Mouse (Mus musculus) CH12.LX (cell line): ENCODE results near the gene Il9. TPM values are rescaled to one million over a fixed set of nuclear protein-coding genes. Genes with fewer than 3 reads are reported as not detected.

ENCODE experiments used
- DNase-seq: peaks from one replicate; pipeline ENCODE4 v3.0.0-alpha.2; 2013; ENCODE audit errors: extremely low read depth
- H3K27ac ChIP-seq: 2 replicates; pipeline ENCODE4 v1.5.1; 2012; ENCODE audit warnings: low read depth, mild to moderate bottlenecking, control low read depth, moderate library complexity; ENCODE audit not compliant: insufficient read depth
- H3K27me3 ChIP-seq: replicated peaks from 2 replicates; pipeline ENCODE3; 2012; ENCODE audit warnings: inconsistent platforms
- H3K36me3 ChIP-seq, 2 experiments: replicated peaks in 1 of 2; 2 replicates each; pipeline versions ENCODE3 to v1.6.1; 2012; ENCODE audit warnings: inconsistent platforms in 1 of 2, low read length in 1 of 2, mild to moderate bottlenecking in 1 of 2, mixed read lengths in 1 of 2, moderate library complexity in 1 of 2; ENCODE audit not compliant: control insufficient read depth in 1 of 2, insufficient read depth in 1 of 2
- H3K4me1 ChIP-seq, 2 experiments: 2 replicates each; pipeline ENCODE4 v1.6.1; 2012; ENCODE audit warnings: inconsistent platforms in 1 of 2, moderate library complexity in 1 of 2; ENCODE audit not compliant: insufficient read depth in 2 of 2, control insufficient read depth in 1 of 2
- H3K4me2 ChIP-seq: 2 replicates; pipeline ENCODE4 v1.6.1; 2012; ENCODE audit warnings: low read depth, mild to moderate bottlenecking, control low read depth; ENCODE audit not compliant: poor library complexity, insufficient read depth, severe bottlenecking
- H3K4me3 ChIP-seq, 3 experiments: fragments of 150-350 bp in 1 of 3; sonication (generic) in 1 of 3; replicated peaks in 1 of 3; 2 replicates each; pipeline versions ENCODE3 to v1.5.1; 2011 to 2012; ENCODE audit warnings: low read depth in 2 of 3, low read length in 2 of 3, mild to moderate bottlenecking in 2 of 3, moderate library complexity in 2 of 3, control low read depth in 1 of 3, improper control_type of control experiment in 1 of 3, inconsistent platforms in 1 of 3, mixed read lengths in 1 of 3; ENCODE audit not compliant: poor library complexity in 1 of 3
- H3K79me2 ChIP-seq: replicated peaks from 2 replicates; pipeline ENCODE4 v1.6.1; 2012; ENCODE audit warnings: mild to moderate bottlenecking, moderate library complexity; ENCODE audit not compliant: control insufficient read depth, poor library complexity, insufficient read depth, severe bottlenecking; ENCODE audit errors: extremely low read depth
- H3K9ac ChIP-seq: 2 replicates; pipeline ENCODE4 v1.6.1; 2012; ENCODE audit warnings: low read depth, mild to moderate bottlenecking, control low read depth, moderate library complexity; ENCODE audit not compliant: insufficient read depth
- H3K9me3 ChIP-seq: replicated peaks from 2 replicates; pipeline ENCODE3; 2012; ENCODE audit warnings: low read length, inconsistent platforms, mixed read lengths
- BHLHE40 ChIP-seq: IDR thresholded peaks from 2 replicates; pipeline ENCODE4 v1.6.1; 2011; ENCODE audit warnings: mild to moderate bottlenecking, low read depth, low read length, improper control_type of control experiment
- CHD1 ChIP-seq: IDR thresholded peaks from 2 replicates; pipeline ENCODE4 v1.6.1; 2012; ENCODE audit warnings: low read depth, low read length, improper control_type of control experiment, inconsistent platforms
- CHD2 ChIP-seq: IDR thresholded peaks from 2 replicates; pipeline ENCODE4 v1.6.1; 2011; ENCODE audit warnings: low read length, improper control_type of control experiment
- CTCF ChIP-seq, 2 experiments: IDR thresholded peaks in 1 of 2; conservative IDR thresholded peaks in 1 of 2; 2 replicates each; pipeline ENCODE4 v1.5.1; 2011 to 2012; ENCODE audit warnings: low read depth in 2 of 2, low read length in 2 of 2, improper control_type of control experiment in 1 of 2, inconsistent platforms in 1 of 2, mild to moderate bottlenecking in 1 of 2, moderate library complexity in 1 of 2
- ELF1 ChIP-seq: IDR thresholded peaks from 2 replicates; pipeline ENCODE4 v1.6.1; 2014; ENCODE audit warnings: low read depth, mild to moderate bottlenecking, inconsistent platforms, low read length, improper control_type of control experiment
- EP300 ChIP-seq: IDR thresholded peaks from 2 replicates; pipeline ENCODE4 v1.6.1; 2011; ENCODE audit warnings: low read length, improper control_type of control experiment
- JUND ChIP-seq: conservative IDR thresholded peaks from 2 replicates; pipeline ENCODE4 v1.6.1; 2011; ENCODE audit warnings: low read depth, low read length, improper control_type of control experiment
- KAT2A ChIP-seq: IDR thresholded peaks from 2 replicates; pipeline ENCODE4 v1.6.1; 2012; ENCODE audit warnings: low read length, improper control_type of control experiment, inconsistent platforms; ENCODE audit not compliant: insufficient replicate concordance
- MAFK ChIP-seq: IDR thresholded peaks from 2 replicates; pipeline ENCODE4 v1.6.1; 2011; ENCODE audit warnings: low read length, improper control_type of control experiment; ENCODE audit not compliant: insufficient replicate concordance
- MAX ChIP-seq: IDR thresholded peaks from 2 replicates; pipeline ENCODE4 v1.6.1; 2011; ENCODE audit warnings: low read length, improper control_type of control experiment
- MYC ChIP-seq: IDR thresholded peaks from 2 replicates; pipeline ENCODE4 v1.6.1; 2011; ENCODE audit warnings: low read depth, mild to moderate bottlenecking, improper control_type of control experiment, low read length
- NELFE ChIP-seq: IDR thresholded peaks from 2 replicates; pipeline ENCODE4 v1.6.1; 2011; ENCODE audit warnings: low read depth, low read length, improper control_type of control experiment
- POLR2AphosphoS2 ChIP-seq: IDR thresholded peaks from 2 replicates; pipeline ENCODE4 v1.6.1; 2011; ENCODE audit warnings: low read depth, low read length, improper control_type of control experiment
- RAD21 ChIP-seq: IDR thresholded peaks from 2 replicates; pipeline ENCODE4 v1.6.1; 2011; ENCODE audit warnings: low read depth, mild to moderate bottlenecking, low read length, improper control_type of control experiment, moderate library complexity
- RCOR1 ChIP-seq: conservative IDR thresholded peaks from 2 replicates; pipeline ENCODE4 v1.6.1; 2012; ENCODE audit warnings: low read depth, mild to moderate bottlenecking, inconsistent platforms, low read length, improper control_type of control experiment
- SIN3A ChIP-seq: IDR thresholded peaks from 2 replicates; pipeline ENCODE4 v1.6.1; 2012; ENCODE audit warnings: low read length, improper control_type of control experiment, inconsistent platforms
- SMC3 ChIP-seq: IDR thresholded peaks from 2 replicates; pipeline ENCODE4 v1.6.1; 2011; ENCODE audit warnings: low read depth, low read length, improper control_type of control experiment
- TBP ChIP-seq: conservative IDR thresholded peaks from 2 replicates; pipeline ENCODE4 v1.6.1; 2011; ENCODE audit warnings: low read depth, low read length, improper control_type of control experiment
- UBTF ChIP-seq: IDR thresholded peaks from 2 replicates; pipeline ENCODE4 v1.6.1; 2012; ENCODE audit warnings: low read depth, mild to moderate bottlenecking, inconsistent platforms, low read length, improper control_type of control experiment, moderate library complexity
- USF2 ChIP-seq: conservative IDR thresholded peaks from 2 replicates; pipeline ENCODE4 v1.6.1; 2011; ENCODE audit warnings: low read depth, low read length, improper control_type of control experiment
- ZC3H11A ChIP-seq: IDR thresholded peaks from 2 replicates; pipeline ENCODE4 v1.6.1; 2012; ENCODE audit warnings: low read depth, mild to moderate bottlenecking, inconsistent platforms, low read length, improper control_type of control experiment
- dilution Hi-C: fragments of 300-500 bp; cut with MboI; formaldehyde crosslinking; loops from 2 replicates; pipeline ENCODE4 v1.14.3; 2020; ENCODE audit warnings: low sequenced_read_pairs; ENCODE audit not compliant: extremely low pct_unique_long_range_greater_than_20kb, extremely low pct_ligation_motif_present
- in situ Hi-C: fragments of 300-500 bp; cut with MboI; formaldehyde crosslinking; loops from 3 replicates; pipeline ENCODE4 v1.14.3; 2019; ENCODE audit warnings: low sequenced_read_pairs, low pct_ligation_motif_present, low pct_unique_long_range_greater_than_20kb, mixed read lengths
- polyA plus RNA-seq: library from polyadenylated mRNA; unstranded; fragments of >175 nt; gene quantifications from 2 replicates; pipeline ENCODE4 v1.2.1, GENCODE M21; 2012; ENCODE audit warnings: low read depth; ENCODE audit not compliant: insufficient read length
- total RNA-seq, 2 experiments: library from RNA; depleted of rRNA; stranded (reverse); fragments of 300-350 nt in 1 of 2; fragments of >200 nt in 1 of 2; gene quantifications; 2 replicates each; pipeline ENCODE4 v1.2.3; 2012 to 2014

Gene Il9
- total and polyA plus RNA-seq, 3 experiments: not detected

DNA sequence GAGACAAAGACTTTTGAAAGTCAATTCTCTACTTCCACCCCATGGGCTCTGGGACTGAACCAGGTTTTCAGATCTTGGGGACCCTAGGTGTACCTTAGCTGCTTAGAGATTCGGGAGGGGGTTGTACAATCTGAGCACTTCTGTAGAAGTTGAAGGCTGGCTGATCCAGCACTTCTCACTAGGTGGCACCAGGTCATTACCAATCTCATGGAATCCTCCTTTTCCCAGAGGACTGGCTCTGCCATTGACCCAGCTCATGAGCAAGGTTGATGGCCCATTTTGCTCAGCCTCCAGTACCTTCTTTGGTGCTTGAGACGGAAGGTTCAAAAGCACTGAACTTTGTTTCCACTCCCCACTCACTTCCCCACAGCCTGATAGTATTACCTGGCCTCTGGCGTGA lies 18.1 kb upstream of the Il9 start:
- no peaks in the 10 kb centered on the region for H3K4me1 ChIP-seq
- TF ChIP-seq TBP (0 out of 2 replicates have a peak, but pooled peaks have one; percentile 37), RAD21 (peak; percentile 26), CTCF (conservative IDR thresholded peaks at IDR 0.05 in 1 of 2, IDR thresholded peaks at IDR 0.05 in 1 of 2; ENCODE audit: low read depth in 2 of 2, low read length in 2 of 2) (peak in 1 of 2 experiments; percentile 29; a peak in 2 of 4 replicates), SMC3 (0 out of 2 replicates have a peak, but pooled peaks have one; percentile 4), CHD2 (no peak)
- TF ChIP-seq, all 38 proteins: peak for 4
- H3K27ac ChIP-seq: no peak overlapping the region
- H3K9me3 ChIP-seq: peaks cover 2% of the 10 kb centered on the region
- dilution Hi-C loops: no loop called here
- H3K4me2 ChIP-seq: no peak overlapping the region
- no peak overlapping the region for H3K4me3 ChIP-seq
- in situ Hi-C loops: no loop called here
- H3K9ac ChIP-seq: no peak overlapping the region
- peaks cover 57% of the 10 kb centered on the region for H3K27me3 ChIP-seq
- no peaks in the 10 kb centered on the region for H3K79me2 ChIP-seq
- H3K36me3 ChIP-seq: no peaks in the 10 kb centered on the region
- no peak for DNase-seq

DNA sequence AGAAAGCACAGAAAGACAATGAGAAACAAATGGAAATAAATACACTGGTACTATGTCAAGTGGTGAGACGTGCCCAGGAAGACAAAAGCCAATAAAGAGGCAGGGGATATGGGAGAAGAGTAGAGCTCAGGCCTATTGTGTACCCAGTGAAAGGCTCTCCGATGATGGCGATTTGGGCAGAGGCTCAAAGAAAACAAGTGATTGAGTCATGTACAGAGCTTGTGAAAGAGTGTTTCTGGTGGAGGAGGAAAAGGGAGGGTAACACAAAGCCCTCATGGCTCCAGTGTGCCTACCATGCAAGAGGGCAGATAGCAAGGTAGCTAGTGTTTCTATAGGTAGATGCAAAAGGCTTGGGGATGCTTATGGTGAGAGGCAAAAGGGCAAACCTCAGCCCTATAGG lies 12.4 kb upstream of the Il9 start:
- H3K4me1 ChIP-seq: no peaks in the 10 kb centered on the region
- dilution Hi-C loops: no loop called here
- in situ Hi-C loops: no loop called here

DNA sequence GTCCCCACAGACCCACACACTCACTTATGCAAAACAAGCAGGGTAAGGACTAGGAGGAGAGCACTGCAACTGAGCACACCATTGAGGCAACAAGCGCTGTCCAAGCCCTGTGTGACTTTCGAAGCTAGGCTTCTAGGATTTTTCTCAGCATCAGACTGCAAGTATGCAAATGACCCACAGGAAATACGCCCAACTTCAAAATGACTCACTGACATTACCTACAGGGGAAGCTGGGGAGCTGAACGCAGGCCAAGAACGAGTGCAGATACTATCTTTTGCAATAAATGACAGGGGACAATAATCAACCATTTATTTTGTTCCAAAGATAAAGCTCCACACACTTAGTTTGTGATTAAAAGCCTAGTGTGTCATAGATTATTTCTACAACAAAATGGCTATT lies 6.0 kb upstream of the Il9 start:
- Histone ChIP-seq H3K27ac (no peak overlapping the region), H3K9me3 (peaks cover 14% of the 10 kb centered on the region), H3K36me3 (no peaks in the 10 kb centered on the region), H3K4me1 (peaks cover 3 to 5% of the 10 kb centered on the region in 2 experiments), H3K9ac (no peak overlapping the region), H3K79me2 (no peaks in the 10 kb centered on the region), H3K4me3 (no peak overlapping the region), H3K4me2 (no peak overlapping the region)
- in situ Hi-C loops (no loop called here), dilution Hi-C loops (no loop called here)
- peak; percentile 27 for DNase-seq
- TF ChIP-seq EP300 (0 out of 2 replicates have a peak, but pooled peaks have one; percentile 18), KAT2A (no peak), JUND (peak; percentile 45; the same call in 1 of the 2 replicates), USF2 (no peak), UBTF (no peak), MYC (no peak), ELF1 (no peak), BHLHE40 (peak; percentile 34; the same call in 1 of the 2 replicates), MAFK (no peak), SMC3 (no peak)
- TF ChIP-seq, all 38 proteins: peak for 3
- peaks cover 63% of the 10 kb centered on the region for H3K27me3 ChIP-seq

More for the DNA sequence above, 12.4 kb upstream of the Il9 start:
- no peak for DNase-seq
- H3K27me3 ChIP-seq: peaks cover 32% of the 10 kb centered on the region
- H3K9ac ChIP-seq: no peak overlapping the region
- TF ChIP-seq ZC3H11A: no peak
- no peak for TF ChIP-seq MAX
- no peak for TF ChIP-seq ELF1
- no peak for TF ChIP-seq CHD1
- no peak for TF ChIP-seq POLR2AphosphoS2
- no peak for TF ChIP-seq NELFE
- TF ChIP-seq SIN3A: no peak
- TF ChIP-seq SMC3: no peak
- TF ChIP-seq MYC: no peak
- TF ChIP-seq RCOR1: no peak
- H3K27ac ChIP-seq: no peak overlapping the region
- peaks cover 10% of the 10 kb centered on the region for H3K9me3 ChIP-seq
- H3K36me3 ChIP-seq: no peaks in the 10 kb centered on the region
- H3K79me2 ChIP-seq: no peaks in the 10 kb centered on the region
- H3K4me2 ChIP-seq: no peak overlapping the region
- H3K4me3 ChIP-seq: no peak overlapping the region
